Mouse (Mus musculus) erythroblast, adult 5-6 weeks (primary cell): ENCODE measurements around the gene Pnpo. TPM values are rescaled to one million over a fixed set of nuclear protein-coding genes. Genes with fewer than 3 reads are reported as not detected.
A peak's percentile ranks its signal among the peaks of the same experiment; 100 is the strongest.

ENCODE experiments used
- ATAC-seq: replicated peaks from 2 replicates; pipeline ENCODE4 v1.8.0; 2016; ENCODE audit warnings: moderate number of reproducible peaks, mild to moderate bottlenecking, moderate TSS enrichment, inconsistent platforms; ENCODE audit not compliant: poor library complexity, low FRiP score, severe bottlenecking
- total RNA-seq, 2 experiments: library from RNA; stranded (forward) in 1 of 2; stranded (reverse) in 1 of 2; fragments of 150-400 nt in 1 of 2; fragments of 200-764, 138-1000 nt in 1 of 2; gene quantifications; 2 replicates each; pipeline versions ENCODE4 v1.2.3 to v1.2.4; 2015 to 2017; ENCODE audit warnings: low replicate concordance in 2 of 2

Gene Pnpo
- total RNA-seq, 2 experiments from 2014 or later, result 288 to 405 TPM

- peak; percentile 32 for ATAC-seq
Measured at GRCm38 (mm10) chr11:96940578-96941465, 3.0 kb downstream of the Pnpo start.

GRCm38 (mm10) chr11:96938426-96938800 is 5.4 kb downstream of the Pnpo start:
- no peak for ATAC-seq

GRCm38 (mm10) chr11:96937549-96938425 is 6.0 kb downstream of the Pnpo start:
- peak; percentile 62 for ATAC-seq

- no peak for ATAC-seq
Measured at GRCm38 (mm10) chr11:96935872-96936650, 7.7 kb downstream of the Pnpo start.

- peak; percentile 77 for ATAC-seq
Measured at GRCm38 (mm10) chr11:96934921-96935356, 8.8 kb downstream of the Pnpo start.

GRCm38 (mm10) chr11:96933562-96934276 is 10.1 kb downstream of the Pnpo start:
- ATAC-seq, result no peak

- ATAC-seq, result no peak
Measured at GRCm38 (mm10) chr11:96931327-96932062, 12.3 kb downstream of the Pnpo start.

GRCm38 (mm10) chr11:96929766-96930331 is 13.9 kb downstream of the Pnpo start:
- no peak for ATAC-seq

GRCm38 (mm10) chr11:96929096-96929765 is 14.6 kb downstream of the Pnpo start:
- ATAC-seq, result no peak

GRCm38 (mm10) chr11:96928691-96929090 is 15.1 kb downstream of the Pnpo start:
- no peak for ATAC-seq

GRCm38 (mm10) chr11:96928088-96928487 is 15.7 kb downstream of the Pnpo start, which contains the start of gene Prr15l:
Gene Prr15l, plus strand, starts transcription at chr11:96928104.
- ATAC-seq, result no peak

- ATAC-seq, result peak; percentile 81
Measured at GRCm38 (mm10) chr11:96926587-96926986, 17.2 kb downstream of the Pnpo start.

- ATAC-seq, result peak; percentile 67
Measured at GRCm38 (mm10) chr11:96925469-96926148, 18.2 kb downstream of the Pnpo start.

- ATAC-seq, result 0 out of 2 replicates have a peak, but pooled peaks have one; percentile 8
Measured at GRCm38 (mm10) chr11:96924861-96925260, 18.9 kb downstream of the Pnpo start.

- no peak for ATAC-seq
Measured at GRCm38 (mm10) chr11:96919003-96919402, 24.8 kb downstream of the Pnpo start.

GRCm38 (mm10) chr11:96917415-96917814 is 26.4 kb downstream of the Pnpo start:
- ATAC-seq, result peak; percentile 77

- ATAC-seq, result no peak; the same call in 1 of the 2 replicates
Measured at GRCm38 (mm10) chr11:96916885-96917396, 26.8 kb downstream of the Pnpo start.
